Mouse (Mus musculus): Measurements from ENCODE around the gene Grrp1. TPM values are rescaled to one million over a fixed set of nuclear protein-coding genes. Genes with fewer than 3 reads are reported as not detected.
"Not testable (repeated sequence)": the region's sequence is repeated elsewhere in the genome, so short reads cannot be mapped to it uniquely, and the experiment has no call there.

Gene Grrp1
- polyA plus RNA-seq (2012; rRNA removed) = 6.6 and 7.6 TPM in 2 replicates

DNA sequence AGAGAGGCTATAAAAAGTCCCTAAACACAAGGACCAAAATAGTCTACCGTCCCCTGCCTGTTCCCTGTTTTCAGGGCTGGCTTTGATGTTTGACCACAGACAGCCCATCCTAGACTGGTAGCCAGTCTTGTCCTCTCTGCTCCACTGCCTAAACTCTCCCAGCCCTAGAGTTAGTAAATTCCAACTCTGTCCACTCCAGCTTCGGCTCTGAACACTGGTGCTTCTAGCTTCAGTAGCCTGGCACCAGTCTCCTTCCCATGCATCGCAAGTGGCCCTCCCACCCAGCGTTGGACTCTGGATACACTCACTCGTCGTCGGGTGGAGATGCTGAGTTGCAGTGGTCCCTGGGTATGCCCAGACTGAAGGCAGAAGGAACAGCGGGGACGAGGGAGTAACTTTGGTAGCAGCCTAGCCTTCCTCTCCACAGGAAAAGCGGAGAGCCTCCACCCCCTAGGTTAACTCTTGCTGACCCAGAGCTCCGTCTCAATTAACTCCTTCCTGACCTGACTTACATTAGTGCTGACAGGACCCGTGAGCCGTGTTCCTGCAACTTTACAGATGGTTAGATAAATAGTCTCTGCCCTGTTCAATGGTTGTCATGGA, at the start of gene Grrp1:
Grrp1 (minus strand) TSS at position 385 of the 603 bp plus-strand sequence.
- DNase-seq = no peak
- no peak for TF ChIP-seq CTCF (IDR thresholded peaks at IDR 0.05; ENCODE audit: borderline replicate concordance, insufficient read depth, low read depth, low read length)
- TF ChIP-seq POLR2A (IDR thresholded peaks at IDR 0.05; ENCODE audit: borderline replicate concordance, insufficient read depth, low read length) = no peak
- H3K4me1 ChIP-seq (ENCODE audit: control insufficient read depth, insufficient read depth, low read length) = no peaks in the 10 kb centered on the region
- H3K4me3 ChIP-seq (replicated peaks; ENCODE audit: insufficient read depth, low read depth, low read length) = peak within 1 kb of the TSS; percentile 33
- H3K27ac ChIP-seq (ENCODE audit: insufficient read depth, low read length) = 0 out of 2 replicates have a peak within 1 kb of the TSS, but pooled peaks have one; percentile 48
- WGBS = 19% methylated on average over 13 of the region's 13 CpGs
- peaks cover 2% of the 10 kb centered on the region; the same call in 1 of the 2 replicates for H3K27me3 ChIP-seq (ENCODE audit: control insufficient read depth, insufficient read depth, low read length)

DNA sequence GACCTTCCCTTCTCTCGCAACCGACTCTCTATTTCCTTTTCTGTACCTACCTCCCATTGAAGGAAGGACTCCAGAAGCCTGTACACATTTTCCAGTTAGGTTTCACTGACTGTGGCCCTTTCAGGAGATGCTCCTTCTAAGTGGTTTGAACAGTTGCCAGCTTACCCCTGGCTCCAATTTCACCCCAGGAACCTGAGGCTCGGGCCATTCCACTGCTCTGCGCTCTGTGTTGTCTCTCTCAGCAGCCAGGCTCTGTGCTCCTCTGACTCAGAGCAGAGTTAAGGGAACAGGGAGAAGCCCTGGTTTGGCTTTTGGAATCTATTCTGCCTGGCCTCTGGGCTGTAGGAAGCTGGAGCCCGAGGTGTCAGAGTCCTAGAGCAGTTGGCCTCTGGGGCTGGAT, 48.2 kb upstream of the Grrp1 start:
- Histone ChIP-seq H3K4me3 (replicated peaks; ENCODE audit: insufficient read depth, low read depth, low read length) (no peak overlapping the region), H3K27me3 (ENCODE audit: control insufficient read depth, insufficient read depth, low read length) (no peaks in the 10 kb centered on the region), H3K4me1 (ENCODE audit: control insufficient read depth, insufficient read depth, low read length) (no peaks in the 10 kb centered on the region), H3K27ac (ENCODE audit: insufficient read depth, low read length) (no peak overlapping the region)
- no peak for TF ChIP-seq CTCF (IDR thresholded peaks at IDR 0.05; ENCODE audit: borderline replicate concordance, insufficient read depth, low read depth, low read length)
- TF ChIP-seq POLR2A (IDR thresholded peaks at IDR 0.05; ENCODE audit: borderline replicate concordance, insufficient read depth, low read length) = no peak
- WGBS = 65% methylated on average over 5 of the region's 5 CpGs
- DNase-seq = no peak

DNA sequence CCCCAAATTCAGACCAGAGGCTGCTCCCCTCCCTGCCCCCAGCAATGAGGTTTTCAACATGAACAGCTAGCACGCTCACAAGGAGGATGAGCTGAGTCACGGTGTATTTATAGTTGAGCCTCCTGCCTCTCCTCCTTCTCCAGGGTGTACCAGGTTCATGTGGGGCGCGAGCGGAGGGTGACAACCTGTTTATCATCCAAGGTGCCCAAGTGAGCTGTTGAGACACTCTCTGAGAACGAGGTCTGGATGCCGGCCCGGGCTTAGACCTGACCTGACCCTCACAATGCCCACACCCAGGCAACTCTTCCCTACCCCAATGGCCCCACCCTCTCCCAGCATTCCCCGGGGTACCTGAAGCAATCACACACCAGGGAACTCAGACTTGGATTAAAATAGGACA, 46.4 kb upstream of the Grrp1 start:
- H3K4me3 ChIP-seq (replicated peaks; ENCODE audit: insufficient read depth, low read depth, low read length) = no peak overlapping the region
- no peaks in the 10 kb centered on the region for H3K4me1 ChIP-seq (ENCODE audit: control insufficient read depth, insufficient read depth, low read length)
- no peak for TF ChIP-seq POLR2A (IDR thresholded peaks at IDR 0.05; ENCODE audit: borderline replicate concordance, insufficient read depth, low read length)
- TF ChIP-seq CTCF (IDR thresholded peaks at IDR 0.05; ENCODE audit: borderline replicate concordance, insufficient read depth, low read depth, low read length) = no peak
- WGBS = 81% methylated on average over 9 of the region's 9 CpGs
- H3K27ac ChIP-seq (ENCODE audit: insufficient read depth, low read length) = no peak overlapping the region
- no peaks in the 10 kb centered on the region for H3K27me3 ChIP-seq (ENCODE audit: control insufficient read depth, insufficient read depth, low read length)
- DNase-seq = no peak

DNA sequence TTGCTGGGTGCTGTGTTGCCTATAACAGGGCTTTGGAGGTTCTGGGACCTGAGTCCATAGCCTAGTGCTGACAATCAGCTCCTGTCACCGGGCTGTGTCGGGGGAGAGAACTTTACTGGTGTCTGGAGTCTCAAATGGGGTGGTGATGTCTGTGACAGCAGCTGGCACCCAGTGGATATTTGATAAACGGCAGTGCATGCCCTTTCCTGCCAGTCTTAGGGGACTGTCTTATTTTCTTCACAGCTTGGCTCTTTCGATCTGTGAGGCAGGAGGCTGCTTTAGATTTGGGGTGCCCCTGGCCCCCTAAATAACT, 45.5 kb upstream of the Grrp1 start:
- Histone ChIP-seq H3K4me3 (replicated peaks; ENCODE audit: insufficient read depth, low read depth, low read length) (no peak overlapping the region), H3K4me1 (ENCODE audit: control insufficient read depth, insufficient read depth, low read length) (no peaks in the 10 kb centered on the region), H3K27me3 (ENCODE audit: control insufficient read depth, insufficient read depth, low read length) (no peaks in the 10 kb centered on the region), H3K27ac (ENCODE audit: insufficient read depth, low read length) (no peak overlapping the region)
- WGBS = 50% methylated on average over 4 of the region's 4 CpGs
- DNase-seq = no peak
- no peak for TF ChIP-seq CTCF (IDR thresholded peaks at IDR 0.05; ENCODE audit: borderline replicate concordance, insufficient read depth, low read depth, low read length)
- no peak for TF ChIP-seq POLR2A (IDR thresholded peaks at IDR 0.05; ENCODE audit: borderline replicate concordance, insufficient read depth, low read length)

GRCm38 (mm10) chr4:134298626-134299497, 45.0 kb upstream of the Grrp1 start:
- no peak overlapping the region for H3K4me3 ChIP-seq (replicated peaks; ENCODE audit: insufficient read depth, low read depth, low read length)
- DNase-seq = no peak
- no peaks in the 10 kb centered on the region for H3K4me1 ChIP-seq (ENCODE audit: control insufficient read depth, insufficient read depth, low read length)
- no peak overlapping the region for H3K27ac ChIP-seq (ENCODE audit: insufficient read depth, low read length)
- no peaks in the 10 kb centered on the region for H3K27me3 ChIP-seq (ENCODE audit: control insufficient read depth, insufficient read depth, low read length)
- WGBS = 70% methylated on average over 19 of the region's 19 CpGs
- TF ChIP-seq CTCF (IDR thresholded peaks at IDR 0.05; ENCODE audit: borderline replicate concordance, insufficient read depth, low read depth, low read length) (no peak), POLR2A (IDR thresholded peaks at IDR 0.05; ENCODE audit: borderline replicate concordance, insufficient read depth, low read length) (no peak)

GRCm38 (mm10) chr4:134297369-134297768, 43.5 kb upstream of the Grrp1 start:
- no peak for TF ChIP-seq POLR2A (IDR thresholded peaks at IDR 0.05; ENCODE audit: borderline replicate concordance, insufficient read depth, low read length)
- no peak for TF ChIP-seq CTCF (IDR thresholded peaks at IDR 0.05; ENCODE audit: borderline replicate concordance, insufficient read depth, low read depth, low read length)
- H3K27ac ChIP-seq (ENCODE audit: insufficient read depth, low read length) = no peak overlapping the region
- no peak overlapping the region for H3K4me3 ChIP-seq (replicated peaks; ENCODE audit: insufficient read depth, low read depth, low read length)
- no peak for DNase-seq
- 96% methylated on average over 8 of the region's 8 CpGs for WGBS
- H3K4me1 ChIP-seq (ENCODE audit: control insufficient read depth, insufficient read depth, low read length) = no peaks in the 10 kb centered on the region
- H3K27me3 ChIP-seq (ENCODE audit: control insufficient read depth, insufficient read depth, low read length) = no peaks in the 10 kb centered on the region

DNA sequence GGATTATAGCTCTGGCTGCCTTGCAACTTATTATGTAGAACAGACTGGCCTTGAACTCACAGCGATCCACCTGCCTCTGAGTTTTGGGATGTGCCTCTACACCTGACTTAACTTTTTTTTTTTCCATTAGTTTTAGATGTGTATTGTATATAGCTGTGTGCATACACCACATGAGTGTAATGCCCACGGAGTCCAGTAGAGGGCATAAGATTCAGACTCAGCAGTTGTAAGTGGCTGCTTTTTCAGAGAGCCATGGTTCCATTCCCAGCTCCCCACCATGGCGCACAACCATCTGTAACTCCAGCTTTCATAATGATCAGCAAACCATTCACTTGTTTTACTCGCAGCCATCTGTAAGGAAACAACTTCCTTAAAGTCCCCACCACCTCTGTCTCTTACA, 42.6 kb upstream of the Grrp1 start:
- Histone ChIP-seq H3K4me3 (replicated peaks; ENCODE audit: insufficient read depth, low read depth, low read length) (no peak overlapping the region), H3K4me1 (ENCODE audit: control insufficient read depth, insufficient read depth, low read length) (no peaks in the 10 kb centered on the region), H3K27me3 (ENCODE audit: control insufficient read depth, insufficient read depth, low read length) (no peaks in the 10 kb centered on the region), H3K27ac (ENCODE audit: insufficient read depth, low read length) (no peak overlapping the region)
- no peak for DNase-seq
- 93% methylated on average over 4 of the region's 4 CpGs for WGBS
- no peak for TF ChIP-seq CTCF (IDR thresholded peaks at IDR 0.05; ENCODE audit: borderline replicate concordance, insufficient read depth, low read depth, low read length)
- no peak for TF ChIP-seq POLR2A (IDR thresholded peaks at IDR 0.05; ENCODE audit: borderline replicate concordance, insufficient read depth, low read length)

GRCm38 (mm10) chr4:134296096-134296495, 42.2 kb upstream of the Grrp1 start:
- H3K27me3 ChIP-seq (ENCODE audit: control insufficient read depth, insufficient read depth, low read length); DNase-seq; H3K4me3 ChIP-seq (replicated peaks; ENCODE audit: insufficient read depth, low read depth, low read length); H3K4me1 ChIP-seq (ENCODE audit: control insufficient read depth, insufficient read depth, low read length); H3K27ac ChIP-seq (ENCODE audit: insufficient read depth, low read length): not testable (repeated sequence)
- 88% methylated on average over 4 of the region's 4 CpGs for WGBS
